Mouse (Mus musculus): ENCODE results near the gene Rarg. TPM values are rescaled to one million over a fixed set of nuclear protein-coding genes. Genes with fewer than 3 reads are reported as not detected.

Rarg gene
- polyA plus RNA-seq, 1 experiment from 2014 or later: 32.0 TPM

DNA sequence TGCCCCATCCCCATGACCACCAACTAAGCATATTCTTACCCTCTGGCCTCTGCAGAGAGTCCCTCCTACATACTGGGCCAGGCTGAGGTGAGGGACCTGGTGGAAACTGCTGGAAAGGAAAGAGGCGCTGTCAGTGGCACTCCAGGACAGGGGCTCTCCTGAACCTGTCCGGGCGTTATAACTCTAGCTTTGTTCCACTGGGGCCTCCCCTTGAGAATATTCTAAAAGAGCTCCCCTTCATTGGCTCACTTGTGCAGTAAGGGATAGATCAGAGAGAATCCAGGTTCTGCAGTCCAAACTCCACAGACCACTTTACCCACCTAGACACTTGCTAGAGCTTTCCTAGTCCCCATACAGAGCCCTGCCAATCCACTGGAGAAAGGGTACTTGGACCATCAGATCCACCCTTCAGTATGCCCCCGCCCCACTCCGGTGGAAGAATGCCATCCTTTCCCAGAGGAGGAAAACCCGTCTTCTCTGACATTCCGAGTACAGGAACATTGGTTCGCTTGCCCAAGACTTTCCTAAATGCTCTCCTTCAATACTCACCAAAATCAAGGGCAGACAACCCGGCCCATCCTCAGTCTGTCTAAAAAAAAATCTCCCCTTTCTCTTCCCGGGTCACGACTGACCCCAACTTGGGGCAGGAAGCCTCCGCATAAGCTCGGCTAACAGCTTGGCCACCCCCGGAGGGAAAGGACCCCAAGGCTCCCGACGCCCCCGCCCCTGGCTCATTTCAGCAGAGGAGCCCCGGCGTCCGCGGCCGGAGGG lies 701 bp downstream of the Rarg start:
- in situ Hi-C loops (cut with MboI; ENCODE audit: low pct_unique_long_range_greater_than_20kb): no loop called here
- peak; percentile 1 for ATAC-seq
- TF ChIP-seq CTCF (IDR thresholded peaks at IDR 0.05): no peak
- POLR2A ChIA-PET: interaction anchor here (0.5 to 2.0 kb wide), 2 partner anchors 9 to 47 kb away, joined by 5 to 6 read pairs; no protein-coding TSS in a partner anchor
- CTCF ChIA-PET: no interaction called here
- no peaks in the 10 kb centered on the region for H3K27me3 ChIP-seq
- no peak for DNase-seq (ENCODE audit: low read depth, low spot score)

DNA sequence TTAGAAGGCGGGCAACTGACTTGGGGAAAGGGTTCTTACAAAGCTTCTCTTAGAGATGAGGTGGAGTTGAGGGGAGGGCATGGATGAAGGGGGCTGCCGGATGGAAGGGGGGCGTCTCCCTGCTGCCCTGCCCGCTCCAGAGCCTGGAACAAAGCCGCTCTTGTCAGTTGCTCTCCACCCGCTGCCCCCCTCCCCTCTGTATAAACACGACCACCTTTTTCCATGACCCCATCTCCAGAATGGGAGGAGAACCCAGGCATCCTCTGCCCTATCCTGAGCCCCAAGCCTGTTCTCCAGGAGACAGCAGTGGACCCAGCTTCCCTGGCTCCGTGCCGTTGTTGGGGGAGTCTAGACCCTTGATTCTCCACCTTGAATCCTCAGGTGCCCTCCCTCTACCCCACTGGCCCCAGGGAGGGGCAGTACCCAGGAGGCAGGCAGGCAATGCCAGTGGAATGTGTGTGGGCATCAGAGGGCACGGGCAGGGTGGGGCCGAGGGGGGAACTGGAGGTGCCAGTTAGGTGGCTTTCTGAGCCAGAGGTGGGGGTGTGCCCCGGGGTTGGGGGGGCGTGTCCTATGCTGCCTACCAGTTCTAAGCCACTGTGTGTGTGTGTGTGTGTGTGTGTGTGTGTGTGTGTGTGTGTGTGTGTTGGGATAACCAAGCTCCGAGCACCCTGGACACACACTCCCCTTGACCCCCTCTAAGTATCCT lies 1.6 kb downstream of the Rarg start:
- ChIA-PET POLR2A (interaction anchor here (0.7 to 2.0 kb wide), 2 partner anchors 8 to 17 kb away, joined by 3 to 6 read pairs; no protein-coding TSS in a partner anchor), CTCF (no interaction called here)
- no peaks in the 10 kb centered on the region for H3K27me3 ChIP-seq
- no peak for TF ChIP-seq CTCF (IDR thresholded peaks at IDR 0.05)
- DNase-seq (ENCODE audit: low read depth, low spot score) (no peak), ATAC-seq (no peak)
- in situ Hi-C loops (cut with MboI; ENCODE audit: low pct_unique_long_range_greater_than_20kb): no loop called here

GRCm38 (mm10) chr15:102250521-102250920 lies 6.8 kb downstream of the Rarg start:
- no peaks in the 10 kb centered on the region for H3K27me3 ChIP-seq
- CTCF ChIA-PET: no interaction called here
- POLR2A ChIA-PET: no interaction called here
- DNase-seq (ENCODE audit: low read depth, low spot score) (no peak), ATAC-seq (no peak)
- in situ Hi-C loops (cut with MboI; ENCODE audit: low pct_unique_long_range_greater_than_20kb): no loop called here
- TF ChIP-seq CTCF (IDR thresholded peaks at IDR 0.05): no peak

DNA sequence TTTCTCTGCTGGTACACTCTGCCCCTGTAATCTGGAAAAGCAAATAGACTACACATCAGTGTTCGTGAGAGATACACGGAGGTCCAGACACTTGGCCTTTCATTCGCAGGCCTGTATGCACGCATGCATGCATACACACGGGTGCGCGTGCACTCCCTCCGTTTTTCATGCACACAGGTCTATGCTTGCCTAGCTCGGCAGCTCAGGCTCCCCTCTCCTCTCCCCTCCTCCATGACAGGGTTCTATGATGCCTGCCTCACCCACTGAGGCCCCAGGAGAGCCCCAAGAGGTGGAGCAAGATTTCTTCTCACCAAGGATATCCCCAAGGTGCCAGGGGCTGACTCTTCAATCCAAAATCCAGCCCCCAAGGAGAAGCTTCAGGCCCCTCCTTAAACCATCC lies 7.3 kb downstream of the Rarg start:
- CTCF ChIA-PET: no interaction called here
- no peak for DNase-seq (ENCODE audit: low read depth, low spot score)

GRCm38 (mm10) chr15:102249251-102249691 lies 8.0 kb downstream of the Rarg start:
- TF ChIP-seq CTCF (IDR thresholded peaks at IDR 0.05): no peak
- ChIA-PET POLR2A (no interaction called here), CTCF (no interaction called here)
- no peak for DNase-seq (ENCODE audit: low read depth, low spot score)
- no peaks in the 10 kb centered on the region for H3K27me3 ChIP-seq
- no peak for ATAC-seq
- in situ Hi-C loops (cut with MboI; ENCODE audit: low pct_unique_long_range_greater_than_20kb): no loop called here

More for the DNA sequence above, 7.3 kb downstream of the Rarg start:
- H3K27me3 ChIP-seq: no peaks in the 10 kb centered on the region
- in situ Hi-C loops (cut with MboI; ENCODE audit: low pct_unique_long_range_greater_than_20kb): no loop called here
- POLR2A ChIA-PET: no interaction called here
- TF ChIP-seq CTCF (IDR thresholded peaks at IDR 0.05): no peak
- ATAC-seq: no peak

GRCm38 (mm10) chr15:102248812-102249191 lies 8.5 kb downstream of the Rarg start:
- POLR2A ChIA-PET: interaction anchor here (0.6 kb wide), 2 partner anchors 23 to 55 kb away, joined by 3 to 5 read pairs; no protein-coding TSS in a partner anchor
- no peak for DNase-seq (ENCODE audit: low read depth, low spot score)
- no peak for TF ChIP-seq CTCF (IDR thresholded peaks at IDR 0.05)
- in situ Hi-C loops (cut with MboI; ENCODE audit: low pct_unique_long_range_greater_than_20kb): no loop called here
- ATAC-seq: no peak
- CTCF ChIA-PET: no interaction called here
- no peaks in the 10 kb centered on the region for H3K27me3 ChIP-seq

DNA sequence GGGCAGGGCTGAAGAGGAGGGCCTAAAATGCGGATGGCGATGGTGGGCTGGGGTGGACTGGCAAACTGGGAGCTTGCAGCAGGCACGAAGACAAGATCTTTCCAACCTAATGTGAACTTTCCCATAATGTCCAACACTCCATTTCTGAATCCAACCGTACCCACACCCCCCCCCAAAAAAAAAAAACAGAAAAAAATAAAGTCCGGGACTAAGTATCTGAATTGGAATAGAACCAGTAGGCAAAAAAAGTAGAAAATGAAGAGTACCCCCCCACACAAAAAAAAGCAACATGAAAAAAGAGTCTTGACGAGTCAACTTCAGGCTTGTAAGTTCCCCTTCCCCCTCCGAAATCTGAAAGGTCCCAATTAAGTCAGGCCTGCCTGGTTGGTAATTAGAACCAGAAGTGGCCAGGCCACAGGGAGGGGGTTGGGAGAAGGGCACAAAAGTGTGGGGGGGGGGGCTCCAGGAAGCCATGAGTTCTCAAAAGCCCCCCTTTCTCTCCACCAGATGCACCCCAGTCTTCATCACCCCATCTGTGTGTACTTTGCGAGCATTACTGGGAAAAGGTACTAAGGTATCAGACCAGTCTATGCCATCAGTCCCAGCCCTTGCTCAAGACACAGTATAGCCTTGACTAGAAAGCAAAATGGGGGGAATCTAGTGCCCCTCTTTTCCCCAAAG lies 9.0 kb downstream of the Rarg start:
- in situ Hi-C loops (cut with MboI; ENCODE audit: low pct_unique_long_range_greater_than_20kb): no loop called here
- POLR2A ChIA-PET: interaction anchor here (0.6 to 1.1 kb wide), 4 partner anchors 8 to 54 kb away, joined by 3 to 6 read pairs (median 4); partner anchors contain the start of gene Rarg
- DNase-seq (ENCODE audit: low read depth, low spot score): no peak
- TF ChIP-seq CTCF (IDR thresholded peaks at IDR 0.05): no peak
- CTCF ChIA-PET: no interaction called here
- H3K27me3 ChIP-seq: no peaks in the 10 kb centered on the region
- ATAC-seq: no peak

DNA sequence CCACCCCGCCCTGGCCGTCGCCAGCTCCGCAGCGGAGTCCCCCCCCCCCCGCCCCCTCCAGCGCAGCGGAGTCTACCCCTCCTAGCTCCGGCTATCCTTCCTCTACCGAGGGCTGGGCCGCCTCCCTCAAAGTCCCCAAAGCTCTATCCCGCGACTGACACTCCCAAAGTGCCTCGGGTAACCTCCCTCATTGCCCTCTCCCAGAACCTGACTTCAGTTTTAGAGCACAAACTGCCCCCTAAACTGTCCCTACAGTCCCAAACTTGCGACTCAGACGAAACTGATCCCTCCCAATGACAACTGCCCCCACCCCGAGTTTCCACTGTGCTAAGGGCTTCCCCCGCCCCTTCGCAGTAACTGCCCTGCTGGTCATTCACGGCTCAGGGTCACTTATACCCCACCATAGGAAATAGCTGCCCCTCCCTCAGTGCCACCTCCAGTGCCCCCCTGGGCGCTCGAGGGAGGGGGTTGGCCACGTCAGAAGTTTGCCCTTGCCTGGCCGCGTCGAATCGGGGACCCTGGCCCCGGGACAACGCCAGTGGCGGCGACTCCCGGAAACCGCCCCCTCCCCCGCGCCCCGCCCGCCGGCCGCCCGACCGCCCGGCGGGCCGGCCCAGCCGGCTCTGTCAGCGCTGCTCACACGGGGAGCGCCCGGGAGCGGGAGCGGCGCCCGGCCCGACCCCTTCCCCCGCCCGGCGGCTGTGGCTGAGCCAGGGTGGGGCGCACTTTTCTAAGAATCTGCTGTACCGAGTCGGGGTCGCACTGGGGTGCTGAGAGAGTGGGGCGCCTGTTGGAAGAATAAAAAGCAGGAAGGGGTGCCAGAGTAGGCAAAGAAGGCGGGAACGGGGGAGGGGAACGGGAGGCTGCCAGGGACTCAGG lies 9.8 kb downstream of the Rarg start:
- ChIA-PET CTCF (interaction anchor here (1.7 kb wide), 1 partner anchor 23 kb away, joined by 9 read pairs; no protein-coding TSS in a partner anchor), POLR2A (interaction anchor here (0.9 to 1.1 kb wide), 2 partner anchors 9 to 11 kb away, joined by 3 to 6 read pairs; partner anchors contain the start of gene Rarg)
- no peak for TF ChIP-seq CTCF (IDR thresholded peaks at IDR 0.05)
- DNase-seq (ENCODE audit: low read depth, low spot score) (no peak), ATAC-seq (peak; percentile 38)
- H3K27me3 ChIP-seq: no peaks in the 10 kb centered on the region
- in situ Hi-C loops (cut with MboI; ENCODE audit: low pct_unique_long_range_greater_than_20kb): no loop called here

DNA sequence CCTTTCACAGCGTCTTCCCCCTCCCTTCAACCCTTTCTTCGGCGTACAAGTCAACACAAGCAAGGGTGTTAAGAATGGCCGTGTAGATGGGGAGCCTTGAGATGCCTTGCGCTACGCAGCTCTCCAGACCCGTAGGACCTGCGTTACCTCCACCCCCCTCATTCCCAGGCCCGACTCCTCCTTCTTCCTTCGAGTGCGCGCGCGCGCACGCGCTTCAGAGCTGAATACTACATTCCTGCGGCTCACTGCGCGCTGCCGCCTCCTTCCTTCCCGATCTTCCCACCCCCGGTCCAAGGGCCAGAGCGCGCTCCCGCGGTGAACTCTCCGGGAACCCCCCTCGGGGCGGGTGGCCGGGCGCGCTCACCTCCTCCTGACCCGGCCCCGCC lies 10.5 kb downstream of the Rarg start:
- ATAC-seq (peak; percentile 48), DNase-seq (ENCODE audit: low read depth, low spot score) (peak; percentile 85)
- ChIA-PET CTCF (interaction anchor here (1.7 kb wide), 1 partner anchor 23 kb away, joined by 9 read pairs; no protein-coding TSS in a partner anchor), POLR2A (interaction anchor here (0.8 to 1.0 kb wide), 2 partner anchors 22 to 32 kb away, joined by 3 to 4 read pairs; partner anchors contain the start of gene Mfsd5)
- no peaks in the 10 kb centered on the region for H3K27me3 ChIP-seq
- in situ Hi-C loops (cut with MboI; ENCODE audit: low pct_unique_long_range_greater_than_20kb): no loop called here
- TF ChIP-seq CTCF (IDR thresholded peaks at IDR 0.05): no peak
